In genomic region chr2:141834156-141834782, GRCm38 (mm10) we compare ENCODE assay signal across 31 mouse cellular contexts.
DNase-seq lines count a peak whose midpoint lies in the region; ATAC-seq and TF ChIP-seq lines count a peak whose summit lies in the region.
"Had no signal": no experiment of that assay in that cellular context is flagged by ENCODE, and none has a peak within 500 bp of the region (broad histone marks: within the 10 kb centered on the region; RNA-seq: fewer than 3 reads in every experiment).

No protein-coding gene starts in this region.

- peak; percentile 69 for ATAC-seq in common myeloid progenitor, adult 5-6 weeks (replicated peaks; ENCODE audit: low read depth, poor library complexity, severe bottlenecking)
- no peak for ATAC-seq in liver, embryonic 11.5 days (replicated peaks; ENCODE audit: low FRiP score)
- ATAC-seq: forebrain, embryonic 13.5 days; inflammation-experienced regulatory T-cells, adult 6 months; liver, embryonic 12.5 days; liver, postnatal 0 days; midbrain, embryonic 13.5 days had no signal

- H3K9me3 ChIP-seq in liver, embryonic 11.5 days (ENCODE audit: control insufficient read depth, low read length): no peaks in the 10 kb centered on the region
- H3K9me3 ChIP-seq: forebrain, embryonic 13.5 days; heart, embryonic 10.5 days; heart, embryonic 15.5 days; hindbrain, embryonic 15.5 days; kidney, embryonic 15.5 days; limb, embryonic 13.5 days; liver, embryonic 12.5 days; midbrain, embryonic 13.5 days; neural tube, embryonic 13.5 days had no signal

- H3K27ac ChIP-seq in liver, embryonic 11.5 days (ENCODE audit: low read depth, low read length): no peak overlapping the region
- H3K27ac ChIP-seq: forebrain, embryonic 13.5 days; heart, embryonic 10.5 days; heart, embryonic 15.5 days; hindbrain, embryonic 15.5 days; kidney, embryonic 15.5 days; limb, embryonic 13.5 days; liver, embryonic 12.5 days; midbrain, embryonic 13.5 days; neural tube, embryonic 13.5 days had no signal

- peak; percentile 23 for DNase-seq in brain, embryonic 14.5 days (ENCODE audit: low read depth)
- peak; percentile 83 for DNase-seq in cerebellum, adult 11-12 months
- DNase-seq in cerebellum, adult 9-11 months: peak; percentile 83
- no peak for DNase-seq in layer of hippocampus, adult 9-11 months
- DNase-seq in liver, embryonic 11.5 days (ENCODE audit: low spot score): no peak
- no peak for DNase-seq in heart, postnatal 4 days
- no peak for DNase-seq in kidney, postnatal 25 days
- DNase-seq: adrenal gland, postnatal 36 days; B cell, adult 2 months; gastrocnemius, postnatal 25 days; heart, adult 11 months; heart, postnatal 36 days; kidney, adult 11 months; kidney, postnatal 4 days; layer of hippocampus, postnatal 36 days; liver, postnatal 0 days; lung, postnatal 36 days; right cerebral cortex, postnatal 14 days; thymus, postnatal 14 days had no signal

- no peaks in the 10 kb centered on the region for H3K36me3 ChIP-seq in liver, embryonic 11.5 days (ENCODE audit: control insufficient read depth, insufficient read depth, low read length)
- H3K36me3 ChIP-seq: heart, embryonic 10.5 days; heart, embryonic 15.5 days; hindbrain, embryonic 15.5 days; kidney, embryonic 15.5 days; limb, embryonic 13.5 days; liver, embryonic 12.5 days; midbrain, embryonic 13.5 days; neural tube, embryonic 13.5 days had no signal

- no peaks in the 10 kb centered on the region for H3K27me3 ChIP-seq in liver, embryonic 11.5 days (replicated peaks; ENCODE audit: control insufficient read depth, insufficient read depth, low read length)
- H3K27me3 ChIP-seq: forebrain, embryonic 13.5 days; heart, embryonic 15.5 days; hindbrain, embryonic 15.5 days; kidney, embryonic 15.5 days; limb, embryonic 13.5 days; liver, embryonic 12.5 days; midbrain, embryonic 13.5 days; neural tube, embryonic 13.5 days had no signal

- no peak overlapping the region for H3K4me2 ChIP-seq in liver, embryonic 11.5 days
- H3K4me2 ChIP-seq: forebrain, embryonic 13.5 days; heart, embryonic 15.5 days; hindbrain, embryonic 15.5 days; kidney, embryonic 15.5 days; limb, embryonic 13.5 days; liver, embryonic 12.5 days; midbrain, embryonic 13.5 days; neural tube, embryonic 13.5 days had no signal

- H3K4me3 ChIP-seq in liver, embryonic 11.5 days (ENCODE audit: low read depth, low read length): no peak overlapping the region
- H3K4me3 ChIP-seq: erythroblast, embryonic 14.5 days; forebrain, embryonic 13.5 days; heart, embryonic 10.5 days; heart, embryonic 15.5 days; hindbrain, embryonic 15.5 days; kidney, embryonic 15.5 days; limb, embryonic 13.5 days; liver, embryonic 12.5 days; midbrain, embryonic 13.5 days; neural tube, embryonic 13.5 days had no signal

- no peak for TF ChIP-seq CTCF in brain, embryonic 14.5 days (IDR thresholded peaks at IDR 0.05; ENCODE audit: borderline replicate concordance, extremely low read depth, insufficient read depth, insufficient read length)

- no peak overlapping the region for H3K9ac ChIP-seq in liver, embryonic 11.5 days (ENCODE audit: low read depth, low read length)
- H3K9ac ChIP-seq: forebrain, embryonic 13.5 days; heart, embryonic 15.5 days; hindbrain, embryonic 15.5 days; kidney, embryonic 15.5 days; limb, embryonic 13.5 days; liver, embryonic 12.5 days; liver, postnatal 0 days; midbrain, embryonic 13.5 days; neural tube, embryonic 13.5 days had no signal

- WGBS in liver, embryonic 11.5 days: 74% methylated on average over 4 of the region's 4 CpGs

- no peaks in the 10 kb centered on the region for H3K4me1 ChIP-seq in liver, embryonic 11.5 days (replicated peaks; ENCODE audit: control insufficient read depth, insufficient read depth, low read length)
- H3K4me1 ChIP-seq: forebrain, embryonic 13.5 days; heart, embryonic 10.5 days; heart, embryonic 15.5 days; hindbrain, embryonic 15.5 days; kidney, embryonic 15.5 days; limb, embryonic 13.5 days; liver, embryonic 12.5 days; midbrain, embryonic 13.5 days; neural tube, embryonic 13.5 days had no signal

- no peak for TF ChIP-seq POLR2A in brain, embryonic 14.5 days (IDR thresholded peaks at IDR 0.05; ENCODE audit: borderline replicate concordance, extremely low read depth, insufficient read depth, insufficient read length, poor library complexity, severe bottlenecking)

Comparison
In these comparisons a context has a peak if more than half of its experiments do, and no peak if none do; other contexts are left out.
1. DNase-seq: peak in brain, embryonic 14.5 days (single experiment), cerebellum, adult 11-12 months (single experiment) and cerebellum, adult 9-11 months (single experiment); none in layer of hippocampus, adult 9-11 months (single experiment), liver, embryonic 11.5 days (single experiment), heart, postnatal 4 days (single experiment) and kidney, postnatal 25 days (0 of 2).